Mouse (Mus musculus) urinary bladder, postnatal 36 days (tissue): Measurements from ENCODE around the gene Olfr993.

Experiments used
- DNase-seq, 2 experiments: peaks; one replicate each; pipeline ENCODE4 v3.0.0; 2022; ENCODE audit warnings: low spot score in 2 of 2, mixed read lengths in 1 of 2

The Olfr993 gene

GRCm38 (mm10) chr2:85414777-85415176 lies at the start of gene Olfr993:
Olfr993 (minus strand) TSS chr2:85414877.
- no peak for DNase-seq

GRCm38 (mm10) chr2:85443539-85443938 lies 28.9 kb upstream of the Olfr993 start, which contains the start of gene Olfr995:
Olfr995 (minus strand) TSS chr2:85443639.
- no peak for DNase-seq

- no peak for DNase-seq
Measured at GRCm38 (mm10) chr2:85442546-85442945, 27.9 kb upstream of the Olfr993 start.

GRCm38 (mm10) chr2:85436351-85436750 lies 21.7 kb upstream of the Olfr993 start, which contains the start of gene Olfr994:
Olfr994 (minus strand) TSS chr2:85436451.
- DNase-seq, result no peak

DNA sequence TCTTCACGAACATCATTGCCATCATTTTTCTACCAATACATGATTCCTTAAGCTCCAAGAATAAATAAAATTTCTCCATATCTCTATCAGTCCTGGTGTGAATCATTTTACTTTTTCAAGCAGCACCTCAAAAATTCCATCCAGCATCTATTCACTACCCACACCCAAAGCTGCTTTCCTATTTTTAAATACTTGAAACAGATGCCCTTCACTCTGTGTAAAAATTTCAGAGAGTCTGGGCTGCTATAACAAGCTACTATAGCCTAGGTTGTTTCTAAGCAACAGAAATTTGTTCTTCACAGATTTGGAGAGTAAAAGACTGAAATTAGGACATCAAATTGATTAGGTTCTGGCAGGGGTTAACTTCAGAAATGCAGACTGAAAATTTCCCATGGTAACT lies 11.2 kb upstream of the Olfr993 start:
- DNase-seq, result no peak

DNA sequence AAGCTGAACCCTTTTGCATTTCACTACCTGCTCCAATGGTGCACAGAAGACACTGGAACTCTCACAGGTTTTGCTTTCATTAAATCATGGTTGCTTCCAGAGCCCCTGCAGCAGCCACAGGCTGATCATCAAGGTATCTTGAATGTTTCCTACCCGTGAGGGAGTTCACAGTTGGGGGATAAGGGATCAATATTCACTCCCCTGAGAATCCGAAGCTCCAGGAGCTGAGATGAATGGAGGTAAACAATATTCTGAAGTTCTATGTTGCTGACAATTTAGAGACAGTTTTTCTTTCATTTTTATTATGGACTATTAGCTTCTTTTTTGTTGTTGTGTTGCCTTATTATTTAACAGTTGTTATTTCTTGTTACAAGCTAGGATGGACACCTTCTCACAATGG lies 5.3 kb downstream of the Olfr993 start, which contains the start of gene Olfr992:
Gene Olfr992 (minus strand): TSS at position 101 of the 400 bp plus-strand sequence.
- no peak for DNase-seq
